Mouse (Mus musculus): Measurements from ENCODE around the gene Pxk.

DNA sequence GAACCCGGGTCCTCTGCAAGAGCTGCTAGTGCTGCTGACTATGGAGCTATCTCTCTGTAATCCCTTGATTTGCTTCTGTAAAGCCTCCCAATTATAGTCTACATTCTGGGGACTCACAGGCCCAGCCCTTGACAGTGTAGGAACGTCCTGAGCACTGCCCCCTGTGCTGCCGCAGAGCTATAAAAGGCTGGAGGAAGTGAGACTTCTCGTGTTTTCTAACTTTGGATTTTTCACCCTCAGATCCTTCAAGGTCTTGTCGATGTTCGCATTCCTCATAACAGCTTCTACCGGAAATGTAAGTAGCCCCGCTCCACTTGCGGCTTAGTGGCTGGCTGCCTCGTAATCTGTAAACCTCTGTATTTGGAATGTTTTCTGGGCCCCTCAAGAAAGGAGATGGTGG is 48.7 kb upstream of the Pxk start:
- TF ChIP-seq CTCF (IDR thresholded peaks at IDR 0.05; ENCODE audit: low read depth, low read length) (no peak), POLR2A (IDR thresholded peaks at IDR 0.05; ENCODE audit: insufficient read depth, low read length) (no peak)

All from ES-Bruce4 (cell line).